ENCODE assay signal across 9 mouse cellular contexts in genomic region chr17:45312510-45313266, GRCm38 (mm10).
A peak's percentile ranks its signal among the peaks of the same experiment; 100 is the strongest.
DNase-seq lines count a peak whose midpoint lies in the region; TF ChIP-seq lines count a peak whose summit lies in the region.
"Had no signal": no experiment of that assay in that cellular context is flagged by ENCODE, and none has a peak within 500 bp of the region (broad histone marks: within the 10 kb centered on the region; RNA-seq: fewer than 3 reads in every experiment).

No protein-coding gene starts in this region.

- H3K27me3 ChIP-seq in kidney, adult 2 months (replicated peaks; ENCODE audit: control insufficient read depth, insufficient read depth, low read length) = no peaks in the 10 kb centered on the region
- H3K27me3 ChIP-seq: midbrain, embryonic 12.5 days had no signal

- intact Hi-C loops in left cerebral cortex, postnatal 25 days (cut with DNase I) = no loop called here

- no peak overlapping the region for H3K4me3 ChIP-seq in kidney, adult 2 months (ENCODE audit: insufficient read depth, low read depth, low read length)
- H3K4me3 ChIP-seq: midbrain, embryonic 12.5 days had no signal

- H3K27ac ChIP-seq in kidney, adult 2 months (ENCODE audit: insufficient read depth, low read depth, low read length) = no peak overlapping the region
- H3K27ac ChIP-seq: midbrain, embryonic 12.5 days had no signal

- no peaks in the 10 kb centered on the region for H3K4me1 ChIP-seq in kidney, adult 2 months (ENCODE audit: control insufficient read depth, insufficient read depth, low read length)
- H3K4me1 ChIP-seq: midbrain, embryonic 12.5 days had no signal

- TF ChIP-seq CTCF in kidney, adult 2 months (conservative IDR thresholded peaks at IDR 0.05; ENCODE audit: insufficient read depth, insufficient read length, low read depth, low read length) = no peak

- no peaks in the 10 kb centered on the region for H3K36me3 ChIP-seq in kidney, adult 2 months (ENCODE audit: control insufficient read depth, insufficient read depth, low read length)
- H3K36me3 ChIP-seq: midbrain, embryonic 12.5 days had no signal

- TF ChIP-seq POLR2A in kidney, adult 2 months (IDR thresholded peaks at IDR 0.05; ENCODE audit: low read depth, low read length) = no peak

- WGBS in kidney, adult 2 months = 30% methylated on average over 5 of the region's 5 CpGs

- peak; percentile 3 to 33 for DNase-seq in urinary bladder, adult 18-20 months (ENCODE audit: low spot score in 2 of 2)
- no peak for DNase-seq in urinary bladder, adult 2 months (ENCODE audit: low spot score)
- peak; percentile 67 for DNase-seq in fat pad, adult 2 months (ENCODE audit: extremely low read depth, low read depth, low spot score)
- peak; percentile 71 for DNase-seq in kidney, adult 2 months
- peak; percentile 23 to 71 for DNase-seq in left cerebral cortex, postnatal 25 days (ENCODE audit: low spot score in 2 of 2)
- DNase-seq in ovary, postnatal 36 days (ENCODE audit: low spot score) = peak; percentile 61
- no peak for DNase-seq in thymus, postnatal 4 days
- no peak for DNase-seq in thymus, postnatal 25 days

Comparison
In these comparisons a context has a peak if more than half of its experiments do, and no peak if none do; other contexts are left out.
1. DNase-seq: peak in urinary bladder, adult 18-20 months (2 of 2), fat pad, adult 2 months (single experiment), kidney, adult 2 months (single experiment), left cerebral cortex, postnatal 25 days (2 of 2) and ovary, postnatal 36 days (single experiment); none in urinary bladder, adult 2 months (single experiment), thymus, postnatal 4 days (single experiment) and thymus, postnatal 25 days (single experiment).